Mouse (Mus musculus) MEL-GATA-1-ER (cell line): ENCODE measurements around the gene Tubd1.
A peak's percentile ranks its signal among the peaks of the same experiment; 100 is the strongest.

Experiments
- DNase-seq: peaks from one replicate; pipeline ENCODE4 v3.0.0-alpha.2; 2012; ENCODE audit warnings: low read depth; ENCODE audit errors: extremely low read depth

The Tubd1 gene

GRCm38 (mm10) chr11:86598572-86598971 is 53.8 kb downstream of the Tubd1 start:
- DNase-seq: no peak

- no peak for DNase-seq
Measured at GRCm38 (mm10) chr11:86599378-86600208, 54.8 kb downstream of the Tubd1 start.

- DNase-seq: no peak
Measured at GRCm38 (mm10) chr11:86600209-86600557, 55.4 kb downstream of the Tubd1 start.

DNA sequence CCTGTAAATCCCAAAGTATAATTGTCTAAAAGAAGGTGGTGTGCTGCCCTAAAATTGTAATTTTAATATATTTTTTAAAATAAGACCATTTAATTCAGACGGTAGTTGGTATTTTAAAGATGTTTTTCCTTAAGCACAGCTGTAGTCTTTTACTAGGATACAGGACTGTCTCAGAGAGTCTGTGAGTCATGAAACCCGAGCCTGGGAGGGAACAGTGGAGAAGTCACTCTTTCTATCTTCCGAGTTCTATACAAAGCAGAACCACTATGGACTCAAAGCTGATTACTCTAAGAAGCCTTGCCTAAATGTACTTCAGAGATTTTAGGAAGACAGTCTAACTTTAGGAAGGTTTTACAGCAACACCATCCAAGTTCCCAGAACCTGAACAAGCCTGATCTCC is 57.3 kb downstream of the Tubd1 start:
- no peak for DNase-seq

- DNase-seq: no peak
Measured at GRCm38 (mm10) chr11:86603719-86604118, 58.9 kb downstream of the Tubd1 start.

DNA sequence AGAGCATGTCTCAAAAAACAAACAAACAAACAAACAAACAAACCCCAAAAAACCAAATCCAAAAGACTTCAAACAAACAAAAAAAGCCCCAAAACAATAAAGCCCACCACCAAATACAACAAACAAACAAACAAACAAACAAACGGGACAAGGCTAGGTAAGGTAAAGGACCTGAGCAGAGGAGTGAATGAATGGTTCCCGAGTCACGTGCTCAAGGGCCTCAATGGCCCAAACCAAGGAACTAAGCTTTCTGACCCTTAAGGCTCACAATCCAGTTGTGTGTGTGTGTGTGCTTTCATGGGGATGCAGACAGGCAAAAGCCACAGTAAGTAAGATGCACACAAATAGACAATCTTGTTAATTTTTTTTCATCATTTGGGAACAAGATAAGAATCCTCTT is 59.5 kb downstream of the Tubd1 start:
- no peak for DNase-seq

DNA sequence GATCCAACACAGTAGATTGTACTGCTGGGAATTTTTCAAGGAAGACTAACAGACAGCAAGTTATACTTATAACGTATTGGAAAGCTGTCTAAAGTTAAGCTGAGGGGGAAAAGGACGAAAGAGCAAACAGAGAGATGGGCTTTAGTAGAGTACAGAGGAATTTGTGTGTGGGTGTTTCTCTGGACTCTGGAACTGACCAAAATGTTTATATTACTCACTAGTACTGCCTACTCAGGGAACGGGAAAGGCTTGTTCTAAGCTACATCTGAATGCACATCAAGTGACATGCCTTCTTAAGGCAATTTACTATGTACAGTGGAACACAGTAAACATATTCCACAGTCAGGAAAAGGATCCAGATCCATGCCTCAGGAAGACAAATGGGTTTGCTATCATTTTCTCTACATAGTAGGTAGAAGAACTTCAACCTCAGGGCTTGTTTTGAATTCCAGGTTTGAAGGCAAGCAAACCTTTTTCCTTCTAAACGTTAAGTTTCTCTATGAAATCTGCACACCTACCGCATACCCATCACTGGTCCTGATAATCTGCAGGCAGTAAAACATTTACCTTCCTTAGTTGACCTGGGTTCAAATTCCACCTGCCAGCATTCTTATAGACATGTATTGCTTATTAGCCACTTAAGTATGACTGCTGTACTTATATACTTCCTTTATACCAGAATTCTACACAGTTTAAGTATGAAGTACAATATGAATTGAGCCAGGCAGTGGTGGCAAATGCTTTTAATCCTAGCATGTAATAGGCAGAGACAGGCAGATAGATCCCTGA is 60.1 kb downstream of the Tubd1 start:
- DNase-seq: no peak

- DNase-seq: no peak
Measured at GRCm38 (mm10) chr11:86606621-86607339, 62.0 kb downstream of the Tubd1 start.

GRCm38 (mm10) chr11:86607808-86608350 is 63.1 kb downstream of the Tubd1 start:
- no peak for DNase-seq

- peak; percentile 70 for DNase-seq
Measured at GRCm38 (mm10) chr11:86610239-86610638, 65.4 kb downstream of the Tubd1 start.

- DNase-seq: no peak
Measured at GRCm38 (mm10) chr11:86611991-86612390, 67.2 kb downstream of the Tubd1 start.

- DNase-seq: peak; percentile 89
Measured at GRCm38 (mm10) chr11:86614056-86614530, 69.3 kb downstream of the Tubd1 start.

DNA sequence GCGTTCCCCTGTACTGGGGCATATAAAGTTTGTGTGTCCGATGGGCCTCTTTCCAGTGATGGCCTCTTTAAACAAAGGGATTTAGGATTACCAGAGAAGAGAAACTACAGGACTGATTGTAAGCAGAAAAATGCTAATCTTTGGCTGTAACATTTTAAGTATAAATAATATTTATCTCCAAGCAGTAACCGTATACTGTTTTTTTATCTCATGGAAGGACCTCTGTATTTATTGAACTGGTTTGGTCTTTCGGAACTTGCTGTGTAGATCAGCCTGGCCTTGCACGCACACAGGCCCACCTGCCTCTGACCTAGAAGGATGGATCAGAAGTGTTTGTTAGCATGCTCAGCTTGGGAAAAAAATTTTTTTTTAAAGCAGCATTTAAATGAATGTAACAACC is 69.8 kb downstream of the Tubd1 start:
- peak; percentile 23 for DNase-seq
